Mouse (Mus musculus) urinary bladder, postnatal 36 days (tissue): ENCODE measurements around the gene Tmem219.
A peak's percentile ranks its signal among the peaks of the same experiment; 100 is the strongest.

Source experiments
- DNase-seq, 2 experiments: peaks; one replicate each; pipeline ENCODE4 v3.0.0; 2022; ENCODE audit warnings: low spot score in 2 of 2, mixed read lengths in 1 of 2

Tmem219 gene

DNA sequence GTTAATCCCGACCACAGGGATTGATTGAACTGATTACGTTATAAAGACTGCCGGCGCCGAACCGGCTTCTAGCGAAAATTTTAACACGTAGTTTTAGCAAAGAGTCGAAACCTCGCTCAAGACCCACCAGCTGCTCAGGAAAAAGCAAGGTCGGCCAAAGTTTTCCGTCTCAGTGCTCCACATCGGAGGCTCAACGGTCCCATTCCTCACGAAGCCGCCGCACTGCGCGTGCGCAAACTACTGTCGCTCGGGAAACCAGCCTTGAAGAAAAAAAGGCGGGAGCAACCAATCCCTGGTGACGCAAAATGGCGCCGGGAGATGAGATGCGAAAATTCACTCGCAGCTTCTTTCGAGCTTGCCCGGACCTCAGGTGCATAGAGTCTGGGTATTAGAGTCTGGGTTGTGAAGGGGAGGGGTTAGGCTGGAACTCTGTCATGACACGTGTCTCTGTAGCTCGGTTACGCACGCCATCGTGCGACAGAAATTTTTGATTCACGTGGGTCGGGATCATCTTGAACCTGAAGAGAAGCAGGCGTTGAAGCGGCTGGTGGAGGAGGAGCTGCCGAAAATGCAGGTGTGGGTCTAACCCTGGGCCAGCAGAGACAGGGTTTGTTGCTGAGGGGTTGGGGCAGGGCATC, 60.5 kb downstream of the Tmem219 start, which contains the start of gene Ino80e:
Gene Ino80e (minus strand): TSS at position 231 of the 638 bp plus-strand sequence.
- DNase-seq, result peak; percentile 87 to 92

- peak; percentile 92 to 97 for DNase-seq
Measured at GRCm38 (mm10) chr7:126861429-126862130, 61.1 kb downstream of the Tmem219 start, which contains the start of gene Hirip3. Gene Hirip3 (plus strand): TSS chr7:126861972.

- no peak for DNase-seq
Measured at GRCm38 (mm10) chr7:126860987-126861386, 61.7 kb downstream of the Tmem219 start.

DNA sequence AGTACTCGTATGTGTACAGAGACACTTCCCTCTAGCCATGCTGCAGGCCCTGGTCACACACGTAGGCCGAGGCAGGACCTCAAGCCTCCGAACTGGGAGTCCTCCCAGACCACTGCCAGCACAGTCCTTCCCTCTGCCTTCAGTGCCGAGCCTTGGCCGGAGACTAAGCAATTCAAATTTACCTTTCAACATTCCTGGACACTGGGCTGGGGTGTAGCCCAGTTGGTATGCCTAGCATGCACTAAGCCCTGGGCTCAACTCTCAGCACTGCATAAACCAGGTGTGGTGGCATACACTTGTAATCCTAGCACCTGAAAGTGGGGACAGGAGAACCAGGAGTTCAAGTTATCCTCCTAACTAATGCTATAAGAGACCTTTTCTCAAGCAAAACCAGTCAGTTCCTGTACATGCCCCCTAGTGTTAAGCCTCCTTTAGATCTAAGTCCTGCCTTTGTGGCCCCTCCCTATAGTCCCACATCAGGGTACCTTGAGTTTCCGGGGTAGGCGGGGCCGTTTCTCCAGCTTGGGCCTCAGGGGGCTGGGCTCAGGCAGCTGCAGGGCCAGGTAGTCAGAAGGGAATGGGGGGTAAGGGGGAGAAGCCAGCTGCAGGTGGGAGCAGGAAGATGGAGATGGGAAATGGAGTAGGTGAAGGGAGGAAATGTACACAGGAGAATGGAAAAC, 65.8 kb downstream of the Tmem219 start:
- no peak for DNase-seq

GRCm38 (mm10) chr7:126855641-126856040, 67.1 kb downstream of the Tmem219 start:
- DNase-seq, result no peak

DNA sequence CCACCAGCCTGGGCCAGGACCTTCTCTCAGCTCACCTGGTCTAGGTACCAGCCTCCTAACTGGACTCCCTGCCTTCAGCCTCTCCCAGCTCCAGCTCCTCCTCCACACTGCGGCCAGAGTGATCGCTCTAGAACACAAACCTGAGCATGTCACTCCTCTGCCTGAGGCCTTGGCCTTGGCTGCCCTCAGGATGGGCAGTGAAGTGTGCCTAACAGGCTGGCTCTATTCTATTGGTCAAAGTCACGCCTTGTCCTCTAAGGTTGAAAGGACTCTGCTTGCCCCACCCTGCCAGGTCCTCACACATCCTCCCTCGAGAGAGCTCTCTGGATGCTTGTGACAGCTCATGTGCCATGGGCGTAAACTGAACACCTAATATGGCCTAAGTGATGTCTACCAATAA, 69.3 kb downstream of the Tmem219 start:
- no peak for DNase-seq

DNA sequence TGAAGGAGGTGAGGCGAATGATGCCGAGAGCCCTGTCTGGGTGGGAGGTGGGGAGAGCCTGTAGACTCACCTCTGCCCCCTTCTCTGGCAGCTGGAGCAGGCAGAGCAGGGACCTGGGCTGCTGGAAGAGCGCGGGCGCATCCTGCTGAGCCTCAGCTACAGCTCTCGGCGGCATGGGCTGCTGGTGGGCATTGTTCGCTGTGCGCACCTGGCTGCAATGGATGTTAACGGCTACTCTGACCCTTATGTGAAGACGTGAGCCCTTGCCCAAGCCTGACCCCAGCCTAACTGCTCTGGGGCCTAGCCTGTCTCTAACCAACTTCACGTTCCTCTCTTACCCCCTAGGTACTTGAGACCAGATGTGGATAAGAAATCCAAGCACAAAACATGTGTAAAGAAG, 71.5 kb downstream of the Tmem219 start:
- no peak for DNase-seq

DNA sequence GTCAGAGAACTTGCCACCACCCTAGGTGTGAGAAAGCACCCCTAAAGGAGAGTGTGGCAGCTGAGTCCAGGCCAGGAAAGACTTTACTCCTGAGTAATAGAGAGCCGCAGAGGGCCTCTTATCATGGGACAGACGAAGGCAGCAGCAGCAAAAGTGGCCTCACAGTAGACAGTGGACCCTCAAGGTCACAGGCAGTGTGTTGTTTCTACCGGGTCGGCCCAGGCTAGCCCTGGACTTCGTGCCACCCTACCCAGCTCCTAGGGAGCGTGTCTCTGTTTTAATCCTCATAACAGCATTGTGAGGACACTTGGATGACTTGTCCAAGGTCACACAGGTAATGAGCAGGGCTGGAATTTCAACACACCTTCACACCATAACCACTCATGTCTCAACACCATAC, 72.6 kb downstream of the Tmem219 start:
- no peak for DNase-seq

DNA sequence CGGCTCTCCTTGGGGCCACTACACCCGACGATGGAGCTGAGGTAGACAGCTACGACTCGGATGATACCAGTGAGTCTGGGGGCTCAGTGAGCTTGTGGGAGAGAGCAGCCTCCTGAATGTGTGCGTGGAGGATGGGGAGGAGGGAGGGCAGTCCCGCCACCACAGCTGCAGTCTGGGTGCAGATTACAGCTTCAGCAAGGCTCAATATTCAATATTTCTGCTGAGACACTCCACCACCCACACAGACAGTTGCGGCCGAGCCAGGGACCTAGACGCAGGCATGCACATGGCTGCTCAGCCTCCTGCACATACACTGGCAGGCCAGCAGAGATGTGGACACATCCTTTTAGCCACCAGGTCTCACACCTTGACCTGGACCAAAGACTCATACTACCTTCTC, 73.9 kb downstream of the Tmem219 start:
- DNase-seq, result no peak

GRCm38 (mm10) chr7:126847421-126848398, 75.0 kb downstream of the Tmem219 start:
- no peak for DNase-seq

DNA sequence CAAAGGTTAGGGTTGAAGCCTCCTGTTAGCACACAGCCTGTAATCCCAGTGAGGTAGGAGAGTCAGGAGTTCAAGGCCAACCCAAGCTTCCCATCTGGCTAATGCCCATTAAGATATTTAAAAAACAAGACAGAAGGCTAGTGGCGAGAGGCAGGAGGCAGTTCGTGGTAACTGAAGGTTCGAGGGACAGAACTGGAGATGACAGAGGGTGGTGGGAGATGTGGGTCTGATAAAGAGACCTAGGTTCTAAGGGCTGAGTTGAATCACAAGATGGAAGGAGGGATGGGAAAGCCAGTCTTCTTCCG, 75.6 kb downstream of the Tmem219 start, which contains the start of gene Doc2a:
Gene Doc2a (plus strand): TSS at position 301 of the 305 bp plus-strand sequence.
- DNase-seq, result no peak

GRCm38 (mm10) chr7:126845516-126845915, 77.2 kb downstream of the Tmem219 start:
- DNase-seq, result no peak

DNA sequence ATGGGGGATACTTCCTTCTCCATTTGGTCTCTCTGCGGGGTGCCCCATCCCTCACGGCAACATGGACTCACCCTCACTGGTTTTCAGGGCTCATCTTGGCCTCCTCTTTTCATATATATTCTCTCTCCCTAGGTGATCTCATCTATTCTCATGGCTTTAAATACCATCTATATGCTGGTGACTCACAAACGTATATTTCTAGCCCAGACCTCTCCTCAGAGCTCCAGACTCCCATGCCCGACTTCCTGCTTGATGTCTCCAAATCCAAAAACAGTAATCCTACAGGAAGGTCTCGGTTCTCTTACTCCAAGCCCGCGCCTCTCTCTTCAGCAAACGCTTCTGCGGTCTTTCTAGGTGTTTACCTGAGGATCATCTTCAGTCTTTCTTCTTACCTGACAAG, 79.4 kb downstream of the Tmem219 start:
- DNase-seq, result no peak
